Mouse (Mus musculus): Measurements from ENCODE around the gene Pnp2. TPM values are rescaled to one million over a fixed set of nuclear protein-coding genes. Genes with fewer than 3 reads are reported as not detected.

Gene Pnp2
- polyA plus RNA-seq (2014; fragmentation: Illumina TruSeq; extraction: RNeasy Lipid Tissue Mini Kit (QIAGEN cat#74804); ENCODE audit: low read depth, low replicate concordance) = not detected

GRCm38 (mm10) chr14:50955942-50956508, at the start of gene Pnp2:
Pnp2 (plus strand) TSS chr14:50955992.

GRCm38 (mm10) chr14:50924281-50925064, 31.3 kb upstream of the Pnp2 start, which contains the start of the genes Osgep and Apex1:
Osgep (minus strand) TSS chr14:50924893.
Apex1 (plus strand) TSS chr14:50924968.

GRCm38 (mm10) chr14:50930754-50931492, 24.9 kb upstream of the Pnp2 start, which contains the start of the genes Pip4p1 and Pnp:
Pip4p1 (minus strand) TSS chr14:50930856.
Pnp (plus strand) TSS chr14:50931082.

GRCm38 (mm10) chr14:50943932-50944667, 11.7 kb upstream of the Pnp2 start, which contains the start of gene Gm49342:
Gm49342 (plus strand) TSS chr14:50944517.

GRCm38 (mm10) chr14:51007152-51007801, 51.5 kb downstream of the Pnp2 start, which contains the start of gene Rnase10:
Rnase10 (plus strand) TSS chr14:51007751.

Other genes with a start within 250 kb of the Pnp2 start
- not detected for gene Olfr748, start 248.6 kb upstream of the Pnp2 start, polyA plus RNA-seq (2014; fragmentation: Illumina TruSeq; extraction: RNeasy Lipid Tissue Mini Kit (QIAGEN cat#74804); ENCODE audit: low read depth, low replicate concordance)
- gene Olfr749, start 210.9 kb upstream of the Pnp2 start, polyA plus RNA-seq (2014; fragmentation: Illumina TruSeq; extraction: RNeasy Lipid Tissue Mini Kit (QIAGEN cat#74804); ENCODE audit: low read depth, low replicate concordance) = not detected
- 13.3 TPM for gene Ttc5, start 170.5 kb upstream of the Pnp2 start, polyA plus RNA-seq (2014; fragmentation: Illumina TruSeq; extraction: RNeasy Lipid Tissue Mini Kit (QIAGEN cat#74804); ENCODE audit: low read depth, low replicate concordance)
- gene Ccnb1ip1, start 148.3 kb upstream of the Pnp2 start, polyA plus RNA-seq (2014; fragmentation: Illumina TruSeq; extraction: RNeasy Lipid Tissue Mini Kit (QIAGEN cat#74804); ENCODE audit: low read depth, low replicate concordance) = not detected
- gene Parp2, start 148.2 kb upstream of the Pnp2 start, polyA plus RNA-seq (2014; fragmentation: Illumina TruSeq; extraction: RNeasy Lipid Tissue Mini Kit (QIAGEN cat#74804); ENCODE audit: low read depth, low replicate concordance) = 28.9 TPM
- gene Tep1, start 85.4 kb upstream of the Pnp2 start, polyA plus RNA-seq (2014; fragmentation: Illumina TruSeq; extraction: RNeasy Lipid Tissue Mini Kit (QIAGEN cat#74804); ENCODE audit: low read depth, low replicate concordance) = 6.9 TPM
- 0.20 TPM for gene Klhl33, start 58.5 kb upstream of the Pnp2 start, polyA plus RNA-seq (2014; fragmentation: Illumina TruSeq; extraction: RNeasy Lipid Tissue Mini Kit (QIAGEN cat#74804); ENCODE audit: low read depth, low replicate concordance)
- gene Osgep, start 31.1 kb upstream of the Pnp2 start, polyA plus RNA-seq (2014; fragmentation: Illumina TruSeq; extraction: RNeasy Lipid Tissue Mini Kit (QIAGEN cat#74804); ENCODE audit: low read depth, low replicate concordance) = 10.9 TPM
- 14.9 TPM for gene Apex1, start 31.0 kb upstream of the Pnp2 start, polyA plus RNA-seq (2014; fragmentation: Illumina TruSeq; extraction: RNeasy Lipid Tissue Mini Kit (QIAGEN cat#74804); ENCODE audit: low read depth, low replicate concordance)
- gene Pip4p1, start 25.1 kb upstream of the Pnp2 start, polyA plus RNA-seq (2014; fragmentation: Illumina TruSeq; extraction: RNeasy Lipid Tissue Mini Kit (QIAGEN cat#74804); ENCODE audit: low read depth, low replicate concordance) = 18.7 TPM
- 98.0 TPM for gene Pnp, start 24.9 kb upstream of the Pnp2 start, polyA plus RNA-seq (2014; fragmentation: Illumina TruSeq; extraction: RNeasy Lipid Tissue Mini Kit (QIAGEN cat#74804); ENCODE audit: low read depth, low replicate concordance)
- not detected for gene Gm49342, start 11.5 kb upstream of the Pnp2 start, polyA plus RNA-seq (2014; fragmentation: Illumina TruSeq; extraction: RNeasy Lipid Tissue Mini Kit (QIAGEN cat#74804); ENCODE audit: low read depth, low replicate concordance)
- gene Rnase10, start 51.8 kb downstream of the Pnp2 start, polyA plus RNA-seq (2014; fragmentation: Illumina TruSeq; extraction: RNeasy Lipid Tissue Mini Kit (QIAGEN cat#74804); ENCODE audit: low read depth, low replicate concordance) = not detected
- not detected for gene Rnase9, start 85.9 kb downstream of the Pnp2 start, polyA plus RNA-seq (2014; fragmentation: Illumina TruSeq; extraction: RNeasy Lipid Tissue Mini Kit (QIAGEN cat#74804); ENCODE audit: low read depth, low replicate concordance)
- gene Rnase11, start 94.2 kb downstream of the Pnp2 start, polyA plus RNA-seq (2014; fragmentation: Illumina TruSeq; extraction: RNeasy Lipid Tissue Mini Kit (QIAGEN cat#74804); ENCODE audit: low read depth, low replicate concordance) = not detected
- gene Rnase12, start 101.7 kb downstream of the Pnp2 start, polyA plus RNA-seq (2014; fragmentation: Illumina TruSeq; extraction: RNeasy Lipid Tissue Mini Kit (QIAGEN cat#74804); ENCODE audit: low read depth, low replicate concordance) = not detected
- gene Olfr750, start 118.4 kb downstream of the Pnp2 start, polyA plus RNA-seq (2014; fragmentation: Illumina TruSeq; extraction: RNeasy Lipid Tissue Mini Kit (QIAGEN cat#74804); ENCODE audit: low read depth, low replicate concordance) = not detected
- 36.1 TPM for gene Rnase4, start 135.1 kb downstream of the Pnp2 start, polyA plus RNA-seq (2014; fragmentation: Illumina TruSeq; extraction: RNeasy Lipid Tissue Mini Kit (QIAGEN cat#74804); ENCODE audit: low read depth, low replicate concordance)
- gene Ang, start 135.2 kb downstream of the Pnp2 start, polyA plus RNA-seq (2014; fragmentation: Illumina TruSeq; extraction: RNeasy Lipid Tissue Mini Kit (QIAGEN cat#74804); ENCODE audit: low read depth, low replicate concordance) = 1.5 TPM
- gene Eddm3b, start 158.4 kb downstream of the Pnp2 start, polyA plus RNA-seq (2014; fragmentation: Illumina TruSeq; extraction: RNeasy Lipid Tissue Mini Kit (QIAGEN cat#74804); ENCODE audit: low read depth, low replicate concordance) = 4.6 TPM
- gene Rnase6, start 167.9 kb downstream of the Pnp2 start, polyA plus RNA-seq (2014; fragmentation: Illumina TruSeq; extraction: RNeasy Lipid Tissue Mini Kit (QIAGEN cat#74804); ENCODE audit: low read depth, low replicate concordance) = 4.2 TPM
- not detected for gene Rnase1, start 190.8 kb downstream of the Pnp2 start, polyA plus RNA-seq (2014; fragmentation: Illumina TruSeq; extraction: RNeasy Lipid Tissue Mini Kit (QIAGEN cat#74804); ENCODE audit: low read depth, low replicate concordance)
- not detected for gene Rnase2b, start 206.3 kb downstream of the Pnp2 start, polyA plus RNA-seq (2014; fragmentation: Illumina TruSeq; extraction: RNeasy Lipid Tissue Mini Kit (QIAGEN cat#74804); ENCODE audit: low read depth, low replicate concordance)
- not detected for gene Ang2, start 243.2 kb downstream of the Pnp2 start, polyA plus RNA-seq (2014; fragmentation: Illumina TruSeq; extraction: RNeasy Lipid Tissue Mini Kit (QIAGEN cat#74804); ENCODE audit: low read depth, low replicate concordance)
- gene Ear14, start 247.4 kb downstream of the Pnp2 start, polyA plus RNA-seq (2014; fragmentation: Illumina TruSeq; extraction: RNeasy Lipid Tissue Mini Kit (QIAGEN cat#74804); ENCODE audit: low read depth, low replicate concordance) = not detected